Mouse (Mus musculus): ENCODE measurements at regions not wholly inside any gene's neighbourhood (a gene's known extent, or its start where the extent isn't known, plus 50 kb on each side); places are given as distances from the start of the nearest gene placed in this dataset.

DNA sequence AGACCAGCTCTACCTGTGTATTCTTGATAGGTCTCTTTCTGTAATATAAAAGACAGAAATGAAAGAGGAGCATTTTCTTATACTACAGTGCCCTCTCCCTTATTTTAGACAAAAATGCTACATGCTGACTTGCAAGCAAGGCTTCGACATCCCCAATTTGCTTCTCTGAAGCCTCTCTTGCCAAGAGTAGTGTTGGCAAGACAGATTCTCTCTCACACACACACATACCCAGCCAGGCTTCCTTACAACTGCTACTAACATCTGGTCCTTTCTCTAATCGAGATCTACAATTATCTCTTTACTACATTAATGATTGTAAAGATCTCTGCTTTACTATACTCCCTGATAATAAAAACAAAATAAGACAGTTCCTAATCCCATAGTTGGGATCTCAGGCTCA, 87.5 kb upstream of the Daam1 start:
- TF ChIP-seq CTCF (conservative IDR thresholded peaks at IDR 0.05; ENCODE audit: low read length) (no peak), POU5F1 (IDR thresholded peaks at IDR 0.05; ENCODE audit: borderline replicate concordance, low read length) (no peak)
